Mouse (Mus musculus) cerebellum, adult 2 months (tissue): ENCODE results near the gene Hist1h3f. TPM values are rescaled to one million over a fixed set of nuclear protein-coding genes. Genes with fewer than 3 reads are reported as not detected.
"Not testable (repeated sequence)": the region's sequence is repeated elsewhere in the genome, so short reads cannot be mapped to it uniquely, and the experiment has no call there.

Experiments
- DNase-seq, 2 experiments: peaks; one replicate each; pipeline ENCODE4 v3.0.0; 2021
- H3K27ac ChIP-seq: fragments of 200-500 bp; 2 replicates; pipeline ENCODE4 v1.5.1; 2012; ENCODE audit warnings: low read length, control low read depth, inconsistent platforms; ENCODE audit not compliant: insufficient read depth
- H3K27me3 ChIP-seq: fragments of 200-500 bp; 2 replicates; pipeline ENCODE4 v1.6.1; 2012; ENCODE audit warnings: inconsistent platforms, mild to moderate bottlenecking, low read length, moderate library complexity; ENCODE audit not compliant: control insufficient read depth, insufficient read depth
- H3K4me1 ChIP-seq: fragments of 200-500 bp; 2 replicates; pipeline ENCODE4 v1.6.1; 2011; ENCODE audit warnings: low read length; ENCODE audit not compliant: control insufficient read depth, insufficient read depth
- H3K4me3 ChIP-seq: fragments of 200-500 bp; replicated peaks from 2 replicates; pipeline ENCODE3; 2011; ENCODE audit warnings: mild to moderate bottlenecking, low read depth, low read length, control low read depth; ENCODE audit not compliant: insufficient read depth
- CTCF ChIP-seq: fragments of 200-500 bp; IDR thresholded peaks from 2 replicates; pipeline ENCODE4 v1.5.1; 2011; ENCODE audit warnings: low read depth, mild to moderate bottlenecking, control low read depth, low read length, moderate library complexity, borderline replicate concordance; ENCODE audit not compliant: insufficient read depth
- POLR2A ChIP-seq: fragments of 200-500 bp; IDR thresholded peaks from 2 replicates; pipeline ENCODE4 v1.6.1; 2011; ENCODE audit warnings: low read length, control low read depth, borderline replicate concordance; ENCODE audit not compliant: insufficient read depth
- WGBS: fragments of 180-500 bp; shearing (Covaris S2); methylation state at CpG from one replicate; pipeline ENCODE4 v1.1.7; 2018; 5-methylcytosine and 5-hydroxymethylcytosine counted together
- polyA plus RNA-seq: library from polyadenylated mRNA; depleted of rRNA; stranded (reverse); fragments of >200 nt; gene quantifications from 2 replicates; pipeline ENCODE4 v1.2.3, GENCODE M21; 2012

Hist1h3f gene
- polyA plus RNA-seq, 1 experiment: 0.33 TPM

DNA sequence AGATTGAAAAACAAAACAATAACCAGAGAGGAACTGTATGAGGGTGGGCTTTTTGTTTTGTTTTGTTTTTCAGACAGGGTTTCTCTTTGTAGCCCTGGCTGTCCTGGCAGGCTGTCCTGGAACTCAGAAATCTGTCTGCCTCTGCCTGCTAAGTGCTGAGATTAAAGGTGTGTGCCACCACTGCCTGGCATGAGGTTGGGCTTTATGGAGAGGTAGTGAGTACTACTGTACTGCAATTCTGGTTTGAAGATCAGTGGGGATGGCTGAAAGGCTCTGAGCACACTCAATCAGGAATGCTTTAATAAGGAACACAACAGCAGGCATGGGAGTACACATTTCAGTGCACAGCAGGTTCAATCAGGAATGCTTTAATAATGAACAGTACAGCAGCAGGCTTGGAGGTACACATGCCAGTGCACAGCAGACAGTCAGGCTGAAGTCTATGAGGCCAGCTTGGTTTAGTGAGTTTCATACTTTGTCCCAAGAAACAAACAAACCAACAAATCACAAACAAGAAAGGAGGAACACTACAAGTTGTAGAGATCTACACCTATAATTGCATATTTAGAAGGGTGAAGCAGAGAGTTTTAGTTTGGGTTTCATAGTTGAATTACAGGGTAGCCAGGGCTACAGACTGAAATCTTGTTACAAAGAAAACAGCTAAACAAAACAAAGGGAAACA, 39.7 kb downstream of the Hist1h3f start:
- Histone ChIP-seq H3K4me3 (no peak overlapping the region), H3K4me1 (no peaks in the 10 kb centered on the region), H3K27me3 (no peaks in the 10 kb centered on the region), H3K27ac (no peak overlapping the region)
- no peak for DNase-seq
- TF ChIP-seq POLR2A: no peak
- TF ChIP-seq CTCF: no peak

DNA sequence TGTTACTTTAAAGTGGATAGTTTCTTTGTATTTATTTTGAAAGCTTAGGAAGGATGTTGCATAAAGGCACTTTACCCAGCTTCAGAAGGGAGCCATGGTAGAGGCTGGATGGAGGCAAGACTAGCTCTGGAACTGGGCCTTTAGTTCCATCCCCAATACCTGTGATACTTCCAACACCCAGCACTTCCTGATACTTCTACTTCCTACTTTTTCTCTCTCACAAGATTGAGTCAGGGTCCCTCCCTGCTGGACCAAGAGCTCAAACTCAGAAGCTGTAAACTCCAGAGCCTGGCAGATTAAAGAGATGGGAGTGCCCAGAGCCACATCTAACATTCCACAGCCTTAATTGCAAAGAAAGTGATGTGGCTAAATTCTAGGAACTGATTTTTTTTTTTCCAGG, 40.5 kb downstream of the Hist1h3f start:
- Histone ChIP-seq H3K27me3 (no peaks in the 10 kb centered on the region), H3K4me1 (no peaks in the 10 kb centered on the region), H3K4me3 (no peak overlapping the region), H3K27ac (no peak overlapping the region)
- no peak for DNase-seq
- TF ChIP-seq POLR2A (no peak), CTCF (no peak)

DNA sequence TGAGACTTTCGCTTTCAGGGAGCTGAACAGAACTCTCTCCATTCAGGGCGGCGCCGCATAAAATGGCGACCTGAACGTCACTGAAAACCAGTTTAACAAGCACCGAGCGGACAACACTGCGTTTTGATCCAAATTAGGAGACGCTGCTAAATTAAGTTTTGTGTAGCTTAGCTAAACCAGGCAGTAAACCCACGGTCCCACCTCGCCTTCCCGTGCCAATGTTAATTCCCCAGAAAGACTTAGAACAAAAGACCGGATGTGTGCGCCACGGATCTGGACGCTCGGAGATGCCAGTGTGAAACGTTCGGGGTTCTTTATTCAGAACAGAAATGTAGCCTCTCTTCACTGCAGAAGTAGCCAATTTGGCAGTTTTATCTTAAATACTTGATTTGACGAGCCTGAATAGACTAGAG, 41.2 kb downstream of the Hist1h3f start:
- Histone ChIP-seq H3K27me3 (no peaks in the 10 kb centered on the region), H3K27ac (no peak overlapping the region), H3K4me3 (peak overlapping the region; percentile 91), H3K4me1 (no peaks in the 10 kb centered on the region)
- DNase-seq: peak; percentile 54 to 63
- WGBS: under 1% methylated on average over 21 of the region's 21 CpGs
- TF ChIP-seq POLR2A: no peak
- no peak for TF ChIP-seq CTCF

DNA sequence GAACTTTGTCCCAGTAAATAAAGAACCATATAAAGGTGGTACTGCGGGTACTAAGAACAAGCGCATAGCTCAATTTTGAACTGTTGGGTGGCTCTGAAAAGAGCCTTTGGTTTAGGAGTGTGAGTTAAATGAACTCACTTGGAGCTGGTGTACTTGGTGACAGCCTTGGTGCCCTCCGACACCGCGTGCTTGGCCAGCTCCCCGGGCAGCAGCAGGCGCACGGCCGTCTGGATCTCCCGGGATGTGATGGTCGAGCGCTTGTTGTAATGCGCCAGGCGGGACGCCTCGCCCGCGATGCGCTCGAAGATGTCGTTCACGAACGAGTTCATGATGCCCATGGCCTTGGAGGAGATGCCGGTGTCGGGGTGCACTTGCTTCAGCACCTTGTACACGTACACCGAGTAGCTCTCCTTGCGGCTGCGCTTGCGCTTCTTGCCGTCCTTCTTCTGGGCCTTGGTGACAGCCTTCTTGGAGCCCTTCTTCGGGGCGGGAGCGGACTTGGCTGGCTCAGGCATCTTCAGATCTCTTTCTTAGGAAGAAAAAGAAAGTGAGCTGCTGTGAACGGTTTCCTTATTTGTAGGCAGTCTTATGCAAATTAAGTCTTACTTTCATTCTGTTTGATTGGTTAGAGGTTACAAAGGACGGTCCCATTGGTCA, 41.7 kb downstream of the Hist1h3f start:
- WGBS: under 1% methylated on average over 34 of the region's 36 CpGs
- not testable (repeated sequence) for H3K27me3 ChIP-seq
- peak; percentile 47; the same call in 1 of the 2 replicates for TF ChIP-seq POLR2A

DNA sequence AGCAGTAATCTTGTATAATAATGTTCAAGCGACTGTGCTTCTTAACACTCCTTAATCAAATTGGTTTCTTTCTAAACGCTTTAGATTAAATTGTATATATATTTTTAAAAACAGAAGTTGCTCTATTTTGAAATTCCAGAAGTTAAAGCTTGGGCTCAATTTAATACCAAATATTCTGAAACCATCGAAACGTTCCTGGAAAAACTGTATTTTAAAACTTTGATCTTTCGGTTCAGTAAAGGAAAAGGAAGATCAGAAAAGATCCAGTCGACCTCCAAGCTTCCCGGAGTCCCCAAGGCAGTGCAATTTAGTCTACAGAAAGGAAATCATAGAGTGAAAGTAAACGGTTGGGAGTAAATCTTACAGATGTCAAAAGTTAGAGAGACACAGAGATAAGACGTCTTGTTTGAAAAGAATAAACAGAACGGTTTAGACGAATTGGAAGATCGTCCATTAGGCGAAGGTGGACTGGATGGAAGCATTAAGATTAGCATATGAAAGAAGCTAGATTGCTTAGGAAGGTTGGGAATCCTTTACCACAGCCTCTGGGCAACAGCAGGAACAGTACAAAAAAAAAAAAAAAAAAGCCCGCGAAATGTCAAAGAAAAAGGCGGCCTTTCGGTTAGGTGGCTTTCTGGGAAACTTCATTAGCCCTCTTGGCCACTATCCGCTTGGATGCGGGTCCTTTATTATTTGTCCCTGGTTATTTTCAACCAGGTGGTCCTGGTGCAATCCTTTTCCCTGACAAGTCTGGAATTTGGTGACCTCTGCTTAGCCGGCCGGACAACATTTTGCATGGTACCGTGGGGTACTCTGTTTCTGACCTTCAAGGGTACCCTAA, 42.5 kb downstream of the Hist1h3f start:
- 2% methylated on average over 22 of the region's 22 CpGs for WGBS
- DNase-seq: no peak
- no peak overlapping the region for H3K27ac ChIP-seq

More for the DNA sequence above, 41.7 kb downstream of the Hist1h3f start:
- not testable (repeated sequence) for H3K4me1 ChIP-seq
- Histone ChIP-seq H3K27ac (peak overlapping the region; percentile 76; the same call in 1 of the 2 replicates), H3K4me3 (peak overlapping the region; percentile 91)
- peak; percentile 76 to 81 for DNase-seq

DNA sequence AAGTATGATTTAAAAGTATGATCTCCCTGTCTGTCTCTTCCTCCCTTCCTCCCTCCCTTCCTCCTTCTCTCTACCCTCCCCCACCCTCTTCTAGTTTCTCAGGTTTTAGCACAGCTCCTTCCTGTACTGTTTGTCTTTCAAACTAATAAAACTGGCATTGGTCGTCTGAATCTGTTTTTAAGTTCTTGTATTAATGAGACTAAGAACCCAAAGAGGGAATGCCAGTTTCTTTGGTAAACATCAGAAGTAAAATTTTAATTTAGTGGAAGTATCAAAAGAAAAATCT, 43.0 kb downstream of the Hist1h3f start:
- 14% methylated on average over 1 of the region's 1 CpGs for WGBS
- H3K4me1 ChIP-seq: no peaks in the 10 kb centered on the region
- no peak for TF ChIP-seq POLR2A
- no peak for TF ChIP-seq CTCF
- no peaks in the 10 kb centered on the region for H3K27me3 ChIP-seq
- H3K4me3 ChIP-seq: no peak overlapping the region
- DNase-seq: no peak
- H3K27ac ChIP-seq: no peak overlapping the region

More for the DNA sequence above, 42.5 kb downstream of the Hist1h3f start:
- no peaks in the 10 kb centered on the region for H3K4me1 ChIP-seq
- peak overlapping the region; percentile 60 for H3K4me3 ChIP-seq
- no peaks in the 10 kb centered on the region for H3K27me3 ChIP-seq
- TF ChIP-seq POLR2A: no peak
- TF ChIP-seq CTCF: no peak

DNA sequence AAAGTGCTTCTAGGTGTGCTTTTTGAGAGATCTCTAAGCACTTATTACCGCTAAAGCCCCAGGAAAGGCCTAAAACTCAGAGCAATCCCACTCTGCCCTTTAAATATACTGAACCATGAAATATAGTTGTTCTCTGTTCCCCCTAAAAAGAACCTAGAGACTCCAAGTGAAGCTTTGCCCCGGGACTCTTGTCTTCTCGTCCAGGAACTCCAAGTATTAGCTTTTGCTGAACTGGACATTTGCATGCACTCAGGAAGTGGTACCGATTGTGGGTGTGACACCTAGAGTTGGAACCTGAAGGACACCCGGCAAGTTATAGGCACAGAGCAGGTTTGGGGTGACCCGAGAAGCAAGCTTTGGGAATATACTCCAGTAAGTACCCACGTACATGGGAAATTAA, 47.4 kb downstream of the Hist1h3f start:
- no peak for DNase-seq
- Histone ChIP-seq H3K4me1 (peaks cover 2% of the 10 kb centered on the region; the same call in 1 of the 2 replicates), H3K27ac (no peak overlapping the region), H3K4me3 (no peak overlapping the region), H3K27me3 (no peaks in the 10 kb centered on the region)
- WGBS: 97% methylated on average over 7 of the region's 7 CpGs
- TF ChIP-seq CTCF (no peak), POLR2A (no peak)

DNA sequence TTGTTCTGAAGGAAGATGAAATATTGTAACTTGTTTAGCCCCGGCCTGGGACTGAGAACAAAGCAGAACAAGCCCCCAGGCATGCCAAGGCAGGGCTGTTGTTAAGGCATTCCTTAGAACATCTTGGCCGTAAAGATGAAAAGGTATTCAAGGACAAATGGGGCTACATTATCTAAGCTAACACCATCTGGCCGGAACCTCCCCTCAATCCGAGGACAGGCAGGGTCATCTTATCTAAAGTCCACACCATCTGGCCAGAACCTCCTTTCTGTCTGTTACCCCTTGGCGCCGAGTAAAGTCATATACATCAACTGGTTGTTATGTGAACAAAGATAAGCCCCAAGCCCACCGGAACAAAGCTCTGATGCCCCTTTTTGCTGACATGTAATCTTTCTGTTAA, 48.0 kb downstream of the Hist1h3f start:
- not testable (repeated sequence) for DNase-seq, H3K4me1 ChIP-seq, H3K4me3 ChIP-seq, H3K27me3 ChIP-seq, H3K27ac ChIP-seq
- WGBS: 88% methylated on average over 7 of the region's 7 CpGs
